Mouse (Mus musculus) embryonic facial prominence, embryonic 12.5 days (tissue): ENCODE data around the gene Plb1. TPM values are rescaled to one million over a fixed set of nuclear protein-coding genes. Genes with fewer than 3 reads are reported as not detected.

Source experiments
- polyA plus RNA-seq: library from polyadenylated mRNA; unstranded; fragments of >200 nt; fragmentation: Nextera tagmentation; extraction: Ambion mirVana; gene quantifications from 2 replicates; pipeline ENCODE4 v1.2.1, GENCODE M21; 2016

Plb1 gene
- polyA plus RNA-seq, 1 experiment from 2014 or later, result 0.22 TPM

Other genes with a start within 250 kb of the Plb1 start
- 2.1 and 2.4 TPM in 2 replicates for gene Fosl2, start 96.9 kb upstream of the Plb1 start, polyA plus RNA-seq
- 187 and 199 TPM in 2 replicates for gene Ppp1cb, start 226.1 kb downstream of the Plb1 start, polyA plus RNA-seq